Mouse (Mus musculus): ENCODE measurements around the gene Rhbdd1.
A peak's percentile ranks its signal among the peaks of the same experiment; 100 is the strongest.

The Rhbdd1 gene

GRCm38 (mm10) chr1:82437273-82437672 lies 121.0 kb downstream of the Rhbdd1 start:
- no peak for DNase-seq

GRCm38 (mm10) chr1:82440123-82440522 lies 123.9 kb downstream of the Rhbdd1 start:
- DNase-seq = no peak

- no peak for DNase-seq
Measured at GRCm38 (mm10) chr1:82443517-82443916, 127.3 kb downstream of the Rhbdd1 start.

GRCm38 (mm10) chr1:82446049-82446448 lies 129.8 kb downstream of the Rhbdd1 start:
- no peak for DNase-seq

- DNase-seq = no peak
Measured at GRCm38 (mm10) chr1:82449851-82450250, 133.6 kb downstream of the Rhbdd1 start.

GRCm38 (mm10) chr1:82451927-82452651 lies 135.8 kb downstream of the Rhbdd1 start:
- DNase-seq = no peak

GRCm38 (mm10) chr1:82454031-82454430 lies 137.8 kb downstream of the Rhbdd1 start:
- peak; percentile 49 for DNase-seq

- no peak for DNase-seq
Measured at GRCm38 (mm10) chr1:82459350-82459749, 143.1 kb downstream of the Rhbdd1 start.

GRCm38 (mm10) chr1:82459926-82460325 lies 143.7 kb downstream of the Rhbdd1 start:
- no peak for DNase-seq

GRCm38 (mm10) chr1:82461041-82461440 lies 144.8 kb downstream of the Rhbdd1 start:
- no peak for DNase-seq

- DNase-seq = no peak
Measured at GRCm38 (mm10) chr1:82465321-82465853, 149.1 kb downstream of the Rhbdd1 start.

- DNase-seq = no peak
Measured at GRCm38 (mm10) chr1:82468872-82469271, 152.6 kb downstream of the Rhbdd1 start.

- no peak for DNase-seq
Measured at GRCm38 (mm10) chr1:82470516-82471225, 154.4 kb downstream of the Rhbdd1 start.

- no peak for DNase-seq
Measured at GRCm38 (mm10) chr1:82473467-82473866, 157.2 kb downstream of the Rhbdd1 start.

- DNase-seq = no peak
Measured at GRCm38 (mm10) chr1:82474461-82474961, 158.3 kb downstream of the Rhbdd1 start.

GRCm38 (mm10) chr1:82475254-82475653 lies 159.0 kb downstream of the Rhbdd1 start:
- no peak for DNase-seq

- DNase-seq = no peak
Measured at GRCm38 (mm10) chr1:82475821-82476220, 159.6 kb downstream of the Rhbdd1 start.

- peak; percentile 11 for DNase-seq
Measured at GRCm38 (mm10) chr1:82476256-82476655, 160.0 kb downstream of the Rhbdd1 start.

GRCm38 (mm10) chr1:82476746-82477145 lies 160.5 kb downstream of the Rhbdd1 start:
- no peak for DNase-seq

GRCm38 (mm10) chr1:82479696-82480487 lies 163.6 kb downstream of the Rhbdd1 start:
- no peak for DNase-seq

GRCm38 (mm10) chr1:82482371-82482770 lies 166.1 kb downstream of the Rhbdd1 start:
- no peak for DNase-seq

- no peak for DNase-seq
Measured at GRCm38 (mm10) chr1:82486371-82486770, 170.1 kb downstream of the Rhbdd1 start.

- no peak for DNase-seq
Measured at GRCm38 (mm10) chr1:82491954-82492353, 175.7 kb downstream of the Rhbdd1 start.

Measured in cerebellum, adult 8-10 months (tissue).